Mouse (Mus musculus) stomach, postnatal 0 days (tissue): ENCODE results near the gene Lyrm9. TPM values are rescaled to one million over a fixed set of nuclear protein-coding genes. Genes with fewer than 3 reads are reported as not detected.

Experiments
- ATAC-seq: fragments of 200-750 bp; cut with Nextera tagmentation; 2 replicates; pipeline ENCODE4 v1.8.0; 2017; ENCODE audit not compliant: low FRiP score, low TSS enrichment
- DNase-seq: peaks from one replicate; pipeline ENCODE4 v3.0.0-alpha.2; 2016; ENCODE audit warnings: low spot score
- H3K27ac ChIP-seq: fragments of 300-500 bp; sonication (generic); replicated peaks from 2 replicates; pipeline ENCODE4 v1.5.1; 2014; ENCODE audit warnings: mild to moderate bottlenecking, control low read depth
- H3K27me3 ChIP-seq: fragments of 300-500 bp; sonication (generic); 2 replicates; pipeline ENCODE4 v1.6.1; 2014; ENCODE audit warnings: low read length; ENCODE audit not compliant: control insufficient read depth, insufficient read depth
- H3K36me3 ChIP-seq: fragments of 300-500 bp; sonication (generic); 2 replicates; pipeline ENCODE4 v1.6.1; 2014; ENCODE audit warnings: low read length, mixed read lengths; ENCODE audit not compliant: control insufficient read depth, insufficient read depth
- H3K4me1 ChIP-seq: fragments of 300-500 bp; sonication (generic); replicated peaks from 2 replicates; pipeline ENCODE4 v1.6.1; 2014; ENCODE audit warnings: antibody characterized with exemption; ENCODE audit not compliant: control insufficient read depth, insufficient read depth
- H3K4me2 ChIP-seq: fragments of 300-500 bp; sonication (generic); replicated peaks from 2 replicates; pipeline ENCODE4 v1.6.1; 2014; ENCODE audit warnings: low read depth, mild to moderate bottlenecking, control low read depth, moderate library complexity
- H3K4me3 ChIP-seq: fragments of 300-500 bp; sonication (generic); 2 replicates; pipeline ENCODE4 v1.5.1; 2014; ENCODE audit warnings: low read depth, low read length, control low read depth
- H3K9ac ChIP-seq: fragments of 300-500 bp; sonication (generic); 2 replicates; pipeline ENCODE4 v1.6.1; 2014; ENCODE audit warnings: mild to moderate bottlenecking, low read length, control low read depth, mixed read lengths
- H3K9me3 ChIP-seq: fragments of 300-500 bp; sonication (generic); 2 replicates; pipeline ENCODE4 v1.6.1; 2016; ENCODE audit warnings: low read length; ENCODE audit not compliant: control insufficient read depth
- CTCF ChIP-seq: IDR thresholded peaks from 2 replicates; pipeline ENCODE4 v1.5.1; 2016; ENCODE audit warnings: antibody characterized with exemption, low read depth, mild to moderate bottlenecking, moderate library complexity
- EP300 ChIP-seq: optimal IDR thresholded peaks from 2 replicates; pipeline ENCODE3; 2016; ENCODE audit warnings: antibody characterized with exemption
- WGBS: fragments of 180-500 bp; shearing (Covaris S2); extraction: QIAGEN DNeasy Blood & Tissue Kit; methylation state at CpG from one replicate; pipeline ENCODE4 v1.1.7; 2014; 5-methylcytosine and 5-hydroxymethylcytosine counted together
- polyA plus RNA-seq: library from polyadenylated mRNA; unstranded; fragments of >200 nt; fragmentation: Nextera tagmentation; extraction: Ambion mirVana; gene quantifications from 2 replicates; pipeline ENCODE4 v1.2.1, GENCODE M21; 2015

Lyrm9 gene
- polyA plus RNA-seq, 1 experiment from 2014 or later: 20.1 TPM

- TF ChIP-seq EP300 (no peak), CTCF (no peak)
Observed at GRCm38 (mm10) chr11:78820337-78821000, 5.9 kb upstream of the Lyrm9 start.

GRCm38 (mm10) chr11:78822792-78823498, 3.4 kb upstream of the Lyrm9 start:
- no peaks in the 10 kb centered on the region; the same call in 1 of the 2 replicates for H3K4me1 ChIP-seq
- peak; percentile 58 for DNase-seq
- no peaks in the 10 kb centered on the region for H3K36me3 ChIP-seq
- ATAC-seq: no peak
- no peak overlapping the region for H3K4me2 ChIP-seq
- H3K27me3 ChIP-seq: no peaks in the 10 kb centered on the region
- TF ChIP-seq EP300: no peak
- TF ChIP-seq CTCF: peak; percentile 77
- no peak overlapping the region for H3K4me3 ChIP-seq
- WGBS: 66% methylated on average over 13 of the region's 13 CpGs
- no peak overlapping the region for H3K9ac ChIP-seq
- H3K9me3 ChIP-seq: no peaks in the 10 kb centered on the region
- no peak overlapping the region for H3K27ac ChIP-seq

More at GRCm38 (mm10) chr11:78820337-78821000, 5.9 kb upstream of the Lyrm9 start:
- Histone ChIP-seq H3K9ac (no peak overlapping the region), H3K27ac (no peak overlapping the region), H3K4me3 (no peak overlapping the region), H3K4me2 (no peak overlapping the region), H3K9me3 (no peaks in the 10 kb centered on the region), H3K27me3 (no peaks in the 10 kb centered on the region), H3K36me3 (no peaks in the 10 kb centered on the region), H3K4me1 (no peaks in the 10 kb centered on the region)
- WGBS: 36% methylated on average over 12 of the region's 12 CpGs
- ATAC-seq (no peak), DNase-seq (no peak)

- Histone ChIP-seq H3K36me3 (no peaks in the 10 kb centered on the region), H3K9me3 (no peaks in the 10 kb centered on the region), H3K27ac (no peak overlapping the region), H3K4me2 (no peak overlapping the region), H3K4me1 (no peaks in the 10 kb centered on the region; the same call in 1 of the 2 replicates), H3K4me3 (no peak overlapping the region), H3K9ac (no peak overlapping the region), H3K27me3 (no peaks in the 10 kb centered on the region)
- TF ChIP-seq EP300: no peak
- no peak for TF ChIP-seq CTCF
- ATAC-seq: no peak
- 36% methylated on average over 7 of the region's 7 CpGs for WGBS
- no peak for DNase-seq
Observed at GRCm38 (mm10) chr11:78827546-78827945, 1.2 kb downstream of the Lyrm9 start.

GRCm38 (mm10) chr11:78828386-78828785, 2.0 kb downstream of the Lyrm9 start:
- H3K27ac ChIP-seq: no peak overlapping the region

GRCm38 (mm10) chr11:78829373-78829772, 3.0 kb downstream of the Lyrm9 start:
- TF ChIP-seq CTCF (no peak), EP300 (no peak)
- H3K27ac ChIP-seq: no peak overlapping the region
- ATAC-seq (no peak), DNase-seq (no peak)
- H3K9ac ChIP-seq: no peak overlapping the region
- no peak overlapping the region for H3K4me3 ChIP-seq
- no peaks in the 10 kb centered on the region for H3K9me3 ChIP-seq
- H3K36me3 ChIP-seq: no peaks in the 10 kb centered on the region
- WGBS: 52% methylated on average over 6 of the region's 6 CpGs
- H3K4me2 ChIP-seq: no peak overlapping the region
- H3K27me3 ChIP-seq: no peaks in the 10 kb centered on the region
- H3K4me1 ChIP-seq: no peaks in the 10 kb centered on the region; the same call in 1 of the 2 replicates

More at GRCm38 (mm10) chr11:78828386-78828785, 2.0 kb downstream of the Lyrm9 start:
- H3K9ac ChIP-seq: no peak overlapping the region
- DNase-seq: no peak
- no peak overlapping the region for H3K4me3 ChIP-seq
- ATAC-seq: no peak
- H3K27me3 ChIP-seq: no peaks in the 10 kb centered on the region
- no peak overlapping the region for H3K4me2 ChIP-seq
- no peaks in the 10 kb centered on the region for H3K9me3 ChIP-seq
- TF ChIP-seq EP300 (no peak), CTCF (peak; percentile 74)
- H3K36me3 ChIP-seq: no peaks in the 10 kb centered on the region
- 43% methylated on average over 2 of the region's 2 CpGs for WGBS
- no peaks in the 10 kb centered on the region; the same call in 1 of the 2 replicates for H3K4me1 ChIP-seq

- DNase-seq: no peak
- no peak overlapping the region for H3K9ac ChIP-seq
Observed at GRCm38 (mm10) chr11:78830180-78830579, 3.8 kb downstream of the Lyrm9 start.

More at GRCm38 (mm10) chr11:78830180-78830579, 3.8 kb downstream of the Lyrm9 start:
- TF ChIP-seq CTCF: no peak
- TF ChIP-seq EP300: no peak
- Histone ChIP-seq H3K27me3 (no peaks in the 10 kb centered on the region), H3K27ac (no peak overlapping the region), H3K4me1 (no peaks in the 10 kb centered on the region; the same call in 1 of the 2 replicates), H3K9me3 (no peaks in the 10 kb centered on the region), H3K36me3 (no peaks in the 10 kb centered on the region), H3K4me3 (no peak overlapping the region), H3K4me2 (no peak overlapping the region)
- 48% methylated on average over 8 of the region's 8 CpGs for WGBS
- ATAC-seq: no peak
